Mouse (Mus musculus) E14TG2a.4 (cell line): ENCODE measurements around the gene Farp1.

Experiments
- CTCF ChIP-seq: conservative IDR thresholded peaks from 2 replicates; pipeline ENCODE4 v1.5.1; 2014; ENCODE audit warnings: low read length
- POU5F1 ChIP-seq: IDR thresholded peaks from 2 replicates; pipeline ENCODE4 v1.6.1; 2014; ENCODE audit warnings: low read length, borderline replicate concordance

DNA sequence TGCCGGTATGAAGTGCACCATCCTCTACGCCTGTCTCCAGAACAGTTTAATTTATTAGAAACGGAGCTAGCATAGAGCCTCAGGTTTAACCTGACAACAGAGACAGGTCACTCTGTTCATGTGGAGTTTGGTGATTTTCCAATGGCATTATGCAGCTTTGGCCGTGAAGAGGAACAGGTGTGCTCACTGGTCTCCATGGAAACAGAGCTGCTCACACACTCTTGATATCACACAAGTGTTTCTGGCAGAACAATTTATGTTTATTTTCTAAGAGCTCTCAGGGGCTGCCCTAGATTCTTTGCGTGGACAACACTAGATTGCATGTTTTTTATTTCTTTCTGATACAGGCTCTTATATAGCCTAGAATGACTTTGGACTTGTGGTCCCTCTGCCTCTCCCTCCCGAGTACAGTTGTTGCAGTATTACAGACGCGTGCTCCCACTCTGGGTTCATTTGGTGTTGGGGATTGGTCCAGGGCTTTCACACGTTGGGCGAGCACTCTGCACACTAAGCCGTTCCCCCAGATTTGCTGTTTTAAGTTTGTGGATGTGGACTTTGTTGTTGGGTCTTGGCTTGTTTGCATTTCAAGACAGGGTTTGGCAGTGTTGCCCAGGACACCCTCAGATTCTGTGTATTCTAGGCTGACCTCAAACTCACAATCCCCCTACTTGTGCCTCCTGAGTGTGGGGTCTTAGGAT, 113.2 kb downstream of the Farp1 start:
- no peak for TF ChIP-seq POU5F1
- TF ChIP-seq CTCF: no peak
